10 mouse cellular contexts compared by ENCODE assay signal in genomic region chr10:76809916-76810660, GRCm38 (mm10).
DNase-seq lines count a peak whose midpoint lies in the region; ATAC-seq and TF ChIP-seq lines count a peak whose summit lies in the region.
"Had no signal": no experiment of that assay in that cellular context is flagged by ENCODE, and none has a peak within 500 bp of the region (broad histone marks: within the 10 kb centered on the region; RNA-seq: fewer than 3 reads in every experiment).

No protein-coding gene starts in this region.

- no peaks in the 10 kb centered on the region for H3K27me3 ChIP-seq in forebrain, embryonic 15.5 days
- H3K27me3 ChIP-seq in midbrain, embryonic 12.5 days: no peaks in the 10 kb centered on the region

- peak; percentile 16 to 33 for DNase-seq in kidney, postnatal 4 days
- DNase-seq in kidney, adult 8-10 months: no peak
- peak; percentile 92 for DNase-seq in retina, postnatal 1 day
- no peak for DNase-seq in gastrocnemius, adult 2 months
- DNase-seq: heart, postnatal 4 days; liver; lung, postnatal 36 days had no signal

- no peak overlapping the region for H3K9ac ChIP-seq in forebrain, embryonic 15.5 days (replicated peaks)
- H3K9ac ChIP-seq in midbrain, embryonic 12.5 days (replicated peaks): 0 out of 2 replicates have a peak overlapping the region, but pooled peaks have one; percentile 11

- intact Hi-C loops in gastrocnemius, adult 2 months (cut with DNase I): no loop called here

- no peaks in the 10 kb centered on the region for H3K9me3 ChIP-seq in forebrain, embryonic 15.5 days
- no peaks in the 10 kb centered on the region for H3K9me3 ChIP-seq in midbrain, embryonic 12.5 days

- ATAC-seq in forebrain, embryonic 15.5 days (replicated peaks): peak; percentile 51; the same call in 1 of the 2 replicates
- ATAC-seq in midbrain, embryonic 12.5 days (ENCODE audit: low FRiP score, low read depth): peak; percentile 89
- no peak for ATAC-seq in erythroid progenitor cell, adult 5-6 weeks (replicated peaks; ENCODE audit: low FRiP score, poor library complexity, severe bottlenecking)

- H3K4me1 ChIP-seq in forebrain, embryonic 15.5 days: no peaks in the 10 kb centered on the region
- H3K4me1 ChIP-seq in midbrain, embryonic 12.5 days: peaks cover 18% of the 10 kb centered on the region

- H3K36me3 ChIP-seq in forebrain, embryonic 15.5 days: no peaks in the 10 kb centered on the region
- H3K36me3 ChIP-seq in midbrain, embryonic 12.5 days: no peaks in the 10 kb centered on the region

- whole genome bisulfite sequencing in forebrain, embryonic 15.5 days: 31% methylated on average over 7 of the region's 7 CpGs
- WGBS in midbrain, embryonic 12.5 days: 24% methylated on average over 7 of the region's 7 CpGs

- no peak for TF ChIP-seq CTCF in gastrocnemius, adult 2 months (IDR thresholded peaks at IDR 0.05)

- H3K4me3 ChIP-seq in forebrain, embryonic 15.5 days: no peak overlapping the region
- H3K4me3 ChIP-seq in midbrain, embryonic 12.5 days: no peak overlapping the region
- H3K4me3 ChIP-seq in gastrocnemius, adult 2 months: no peak overlapping the region

- H3K4me2 ChIP-seq in forebrain, embryonic 15.5 days (replicated peaks): no peak overlapping the region
- no peak overlapping the region for H3K4me2 ChIP-seq in midbrain, embryonic 12.5 days (replicated peaks)

- H3K27ac ChIP-seq in forebrain, embryonic 15.5 days (replicated peaks): no peak overlapping the region
- H3K27ac ChIP-seq in midbrain, embryonic 12.5 days (replicated peaks): peak overlapping the region; percentile 69
- H3K27ac ChIP-seq in gastrocnemius, adult 2 months: no peak overlapping the region

Comparison
In these comparisons a context has a peak if more than half of its experiments do, and no peak if none do; other contexts are left out.
1. DNase-seq: peak in kidney, postnatal 4 days (2 of 2) and retina, postnatal 1 day (single experiment); none in kidney, adult 8-10 months (0 of 2) and gastrocnemius, adult 2 months (single experiment).